Mouse (Mus musculus) lung, embryonic 14.5 days (tissue): ENCODE data around the gene Tmem94. TPM values are rescaled to one million over a fixed set of nuclear protein-coding genes. Genes with fewer than 3 reads are reported as not detected.

ENCODE experiments used
- ATAC-seq: fragments of 200-750 bp; cut with Nextera tagmentation; 2 replicates; pipeline ENCODE4 v1.8.0; 2017; ENCODE audit warnings: mild to moderate bottlenecking, moderate TSS enrichment, moderate library complexity; ENCODE audit not compliant: insufficient read depth
- DNase-seq: peaks from one replicate; pipeline ENCODE4 v3.0.0-alpha.2; 2015
- H3K27ac ChIP-seq: fragments of 300-500 bp; sonication (generic); 2 replicates; pipeline ENCODE4 v1.5.1; 2014; ENCODE audit warnings: low read depth, mild to moderate bottlenecking, moderate library complexity
- H3K27me3 ChIP-seq: fragments of 300-500 bp; sonication (generic); 2 replicates; pipeline ENCODE4 v1.6.1; 2014; ENCODE audit warnings: low read length, control low read depth; ENCODE audit not compliant: insufficient read depth
- H3K36me3 ChIP-seq: fragments of 300-500 bp; sonication (generic); 2 replicates; pipeline ENCODE4 v1.6.1; 2014; ENCODE audit warnings: control low read depth; ENCODE audit not compliant: insufficient read depth
- H3K4me1 ChIP-seq: fragments of 300-500 bp; sonication (generic); 2 replicates; pipeline ENCODE4 v1.6.1; 2014; ENCODE audit warnings: antibody characterized with exemption, control low read depth; ENCODE audit not compliant: insufficient read depth
- H3K4me2 ChIP-seq: fragments of 300-500 bp; sonication (generic); 2 replicates; pipeline ENCODE4 v1.6.1; 2014; ENCODE audit warnings: mild to moderate bottlenecking
- H3K4me3 ChIP-seq: fragments of 300-500 bp; sonication (generic); 2 replicates; pipeline ENCODE4 v1.5.1; 2014; ENCODE audit warnings: low read depth, low read length
- H3K9ac ChIP-seq: fragments of 300-500 bp; sonication (generic); 2 replicates; pipeline ENCODE4 v1.6.1; 2014
- H3K9me3 ChIP-seq: fragments of 300-500 bp; sonication (generic); 2 replicates; pipeline ENCODE4 v1.6.1; 2016; ENCODE audit warnings: low read depth, low read length, control low read depth
- CTCF ChIP-seq: IDR thresholded peaks from 2 replicates; pipeline ENCODE4 v1.5.1; 2016; ENCODE audit warnings: antibody characterized with exemption, low read depth
- WGBS: fragments of 180-500 bp; shearing (Covaris S2); extraction: QIAGEN DNeasy Blood & Tissue Kit; methylation state at CpG from one replicate; pipeline ENCODE4 v1.1.7; 2014; 5-methylcytosine and 5-hydroxymethylcytosine counted together
- microRNA-seq: library from miRNA; unstranded; fragments of <30 nt; microRNA quantifications from one replicate; pipeline ENCODE4, GENCODE M21; 2016; ENCODE audit warnings: borderline number of aligned reads
- polyA plus RNA-seq: library from polyadenylated mRNA; unstranded; fragments of >200 nt; fragmentation: Nextera tagmentation; extraction: Ambion mirVana; gene quantifications from 2 replicates; pipeline ENCODE4 v1.2.1, GENCODE M21; 2014

Gene Tmem94
- polyA plus RNA-seq, 1 experiment from 2014 or later = 20.9 TPM

GRCm38 (mm10) chr11:115845819-115846218 is 80.6 kb downstream of the Tmem94 start:
- H3K27me3 ChIP-seq = no peaks in the 10 kb centered on the region
- H3K36me3 ChIP-seq = peaks cover 41% of the 10 kb centered on the region
- no peak overlapping the region for H3K9ac ChIP-seq
- no peak overlapping the region for H3K4me2 ChIP-seq
- WGBS = 89% methylated on average over 2 of the region's 2 CpGs
- no peak; the same call in 1 of the 2 replicates for TF ChIP-seq CTCF
- no peak overlapping the region for H3K4me3 ChIP-seq
- H3K9me3 ChIP-seq = 0 out of 2 replicates have a peak, but pooled peaks cover 3% of the 10 kb centered on the region
- no peak for DNase-seq
- no peak for ATAC-seq
- H3K27ac ChIP-seq = no peak overlapping the region
- H3K4me1 ChIP-seq = peaks cover 29% of the 10 kb centered on the region

Small RNA genes within 50 kb of the gene (microRNA-seq; reads per million reads assigned to microRNA genes)
- not detected for gene Mir5621

Other genes starting within 250 kb of the Tmem94 start
- gene Sumo2, start 229.2 kb upstream of the Tmem94 start, polyA plus RNA-seq = 1,096 and 1,118 TPM in 2 replicates
- gene Nup85, start 201.0 kb upstream of the Tmem94 start, polyA plus RNA-seq = 203 and 213 TPM in 2 replicates
- 93.3 and 95.6 TPM in 2 replicates for gene Mrps7, start 161.5 kb upstream of the Tmem94 start, polyA plus RNA-seq
- gene Gga3, start 161.4 kb upstream of the Tmem94 start, polyA plus RNA-seq = 22.5 and 22.7 TPM in 2 replicates
- gene Mif4gd, start 152.5 kb upstream of the Tmem94 start, polyA plus RNA-seq = 21.8 and 22.3 TPM in 2 replicates
- 18.5 and 22.5 TPM in 2 replicates for gene Slc25a19, start 137.1 kb upstream of the Tmem94 start, polyA plus RNA-seq
- gene Grb2, start 56.8 kb upstream of the Tmem94 start, polyA plus RNA-seq = 41.5 and 48.7 TPM in 2 replicates
- 21.0 and 23.0 TPM in 2 replicates for gene Caskin2, start 48.2 kb downstream of the Tmem94 start, polyA plus RNA-seq
- gene Tsen54, start 49.3 kb downstream of the Tmem94 start, polyA plus RNA-seq = 31.5 and 35.0 TPM in 2 replicates
- gene Llgl2, start 58.6 kb downstream of the Tmem94 start, polyA plus RNA-seq = 28.8 and 31.9 TPM in 2 replicates
- gene Myo15b, start 93.0 kb downstream of the Tmem94 start, polyA plus RNA-seq = 0.12 and 0.28 TPM in 2 replicates
- 1.9 and 3.2 TPM in 2 replicates for gene Smim5, start 134.5 kb downstream of the Tmem94 start, polyA plus RNA-seq
- 11.4 and 12.2 TPM in 2 replicates for gene Smim6, start 146.6 kb downstream of the Tmem94 start, polyA plus RNA-seq
- 39.1 and 43.5 TPM in 2 replicates for gene Sap30bp, start 167.8 kb downstream of the Tmem94 start, polyA plus RNA-seq
- gene Recql5, start 168.0 kb downstream of the Tmem94 start, polyA plus RNA-seq = 17.8 and 21.7 TPM in 2 replicates
- gene Itgb4, start 209.3 kb downstream of the Tmem94 start, polyA plus RNA-seq = 2.0 and 2.3 TPM in 2 replicates
- gene Galk1, start 247.3 kb downstream of the Tmem94 start, polyA plus RNA-seq = 191 and 208 TPM in 2 replicates